ENCODE assay signal across 13 mouse cellular contexts in the genomic region with DNA sequence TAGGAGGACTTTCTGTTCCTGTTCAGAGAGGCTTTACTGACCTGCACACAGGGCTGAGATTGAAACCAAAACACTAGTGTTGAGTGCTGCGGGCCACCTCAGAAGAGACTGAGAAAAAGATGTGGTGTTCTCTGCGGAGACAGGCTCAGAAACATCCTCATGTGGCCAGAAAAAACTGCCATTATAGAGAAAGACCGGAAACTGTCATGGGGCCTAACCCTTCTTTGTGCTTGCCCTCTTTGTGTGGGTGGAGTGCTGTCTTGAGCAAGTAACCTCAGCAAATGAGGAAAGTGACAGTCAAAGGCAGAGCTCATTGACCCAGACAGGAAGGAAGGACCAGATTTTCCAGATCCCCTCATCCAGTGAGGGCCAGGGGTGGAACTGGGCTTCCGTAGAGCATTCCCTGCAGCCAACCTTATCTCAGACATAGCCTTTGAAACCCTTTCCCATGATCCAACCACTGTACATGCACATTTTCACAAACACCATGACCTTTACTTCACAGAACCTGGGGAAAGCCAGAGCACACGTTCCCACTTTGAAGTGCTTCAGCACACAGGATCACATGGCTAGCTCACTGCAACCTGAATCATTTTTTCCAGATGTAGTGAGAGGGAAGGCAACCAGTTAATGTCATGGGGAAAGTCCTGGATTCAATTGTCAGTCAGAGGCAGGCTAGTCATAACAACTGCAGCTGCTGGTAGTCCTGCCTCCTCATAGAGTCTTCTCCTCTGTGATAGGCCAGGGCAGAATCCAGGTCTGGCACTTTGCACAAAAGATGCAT. TPM values are rescaled to one million over a fixed set of nuclear protein-coding genes. Genes with fewer than 3 reads are reported as not detected.
DNase-seq lines count a peak whose midpoint lies in the region; ATAC-seq and TF ChIP-seq lines count a peak whose summit lies in the region.
"Had no signal": no experiment of that assay in that cellular context is flagged by ENCODE, and none has a peak within 500 bp of the region (broad histone marks: within the 10 kb centered on the region; RNA-seq: fewer than 3 reads in every experiment).

No protein-coding gene starts in this region.

- H3K27me3 ChIP-seq in liver, adult 2 months (ENCODE audit: control insufficient read depth, insufficient read depth, low read length): no peaks in the 10 kb centered on the region
- H3K27me3 ChIP-seq: neural tube, embryonic 15.5 days had no signal

- TF ChIP-seq CTCF in liver, adult 2 months (IDR thresholded peaks at IDR 0.05; ENCODE audit: low read depth, low read length): no peak

- no peak for TF ChIP-seq POLR2A in liver, adult 2 months (IDR thresholded peaks at IDR 0.05; ENCODE audit: extremely low read depth, insufficient read depth, low read length)

- 66% methylated on average over 5 of the region's 5 CpGs for WGBS in liver, adult 2 months

- no peak overlapping the region for H3K4me3 ChIP-seq in liver, adult 2 months (ENCODE audit: insufficient read depth, low read depth, low read length)
- H3K4me3 ChIP-seq: forebrain, embryonic 10.5 days; neural tube, embryonic 15.5 days had no signal

- no peaks in the 10 kb centered on the region for H3K36me3 ChIP-seq in liver, adult 2 months (ENCODE audit: control insufficient read depth, insufficient read depth, low read length)
- H3K36me3 ChIP-seq: forebrain, embryonic 10.5 days; neural tube, embryonic 15.5 days had no signal

- peak; percentile 72 for ATAC-seq in CD4-positive, CD25-positive, alpha-beta regulatory T cell, adult 4 months

- 0 out of 2 replicates have a peak overlapping the region, but pooled peaks have one; percentile 10 for H3K27ac ChIP-seq in liver, adult 2 months (replicated peaks; ENCODE audit: insufficient read depth, low read depth, low read length)
- H3K27ac ChIP-seq: forebrain, embryonic 10.5 days; neural tube, embryonic 15.5 days had no signal

- H3K9ac ChIP-seq in liver, adult 2 months (ENCODE audit: low read depth, low read length): no peak overlapping the region
- H3K9ac ChIP-seq: neural tube, embryonic 15.5 days had no signal

- DNase-seq in liver, adult 2 months (ENCODE audit: extremely low read depth, low read depth, low spot score): peak; percentile 34
- DNase-seq in liver: no peak
- DNase-seq in induced T-regulatory cell, adult 2 months (ENCODE audit: low read depth): peak; percentile 88
- DNase-seq in natural killer cell, adult 2 months (ENCODE audit: low spot score in 2 of 2): peak; percentile 27 to 49
- DNase-seq in cerebellum, adult 8-10 months: no peak
- DNase-seq in c-Kit-positive CD71-positive TER-119-positive erythroid progenitor cells, embryonic 14.5 days (ENCODE audit: low spot score): no peak
- DNase-seq in kidney, adult 11 months: no peak
- DNase-seq: adrenal gland, postnatal 10 days; cerebellum, postnatal 14 days; kidney, adult 9 months had no signal

- peaks cover 6% of the 10 kb centered on the region; the same call in 1 of the 2 replicates for H3K4me1 ChIP-seq in liver, adult 2 months (ENCODE audit: control insufficient read depth, insufficient read depth, low read length)
- H3K4me1 ChIP-seq: forebrain, embryonic 10.5 days; neural tube, embryonic 15.5 days had no signal

- no peaks in the 10 kb centered on the region for H3K79me2 ChIP-seq in liver, adult 2 months (ENCODE audit: control insufficient read depth, insufficient read depth, low read length)

RNA-seq across cellular contexts. Expression of a gene that starts 46.6 kb away (rescaled TPM):
- total RNA-seq in liver, adult 2 months (2014; rRNA removed): 8.1 and 8.5 TPM in 2 replicates
- polyA plus RNA-seq in liver, adult 2 months (2012; rRNA removed): 5.6 and 6.2 TPM in 2 replicates
- 10 to 100 TPM in 1 of 2 experiments, 1 to 10 TPM in 1; 7.0 to 16.4 TPM for polyA plus RNA-seq in CD4-positive, CD25-positive, alpha-beta regulatory T cell, adult 4 months (2017; shearing (Covaris generic))

Comparison
In these comparisons a context has a peak if more than half of its experiments do, and no peak if none do; other contexts are left out.
1. DNase-seq: peak in liver, adult 2 months (single experiment), induced T-regulatory cell, adult 2 months (single experiment) and natural killer cell, adult 2 months (2 of 2); none in liver (single experiment), cerebellum, adult 8-10 months (single experiment), c-Kit-positive CD71-positive TER-119-positive erythroid progenitor cells, embryonic 14.5 days (single experiment) and kidney, adult 11 months (single experiment).